Mouse (Mus musculus) erythroid progenitor cell, adult 5-6 weeks (primary cell): ENCODE measurements around the gene Rps15. TPM values are rescaled to one million over a fixed set of nuclear protein-coding genes. Genes with fewer than 3 reads are reported as not detected.
A peak's percentile ranks its signal among the peaks of the same experiment; 100 is the strongest.

ENCODE experiments used
- ATAC-seq: replicated peaks from 2 replicates; pipeline ENCODE4 v1.8.0; 2016; ENCODE audit warnings: moderate number of reproducible peaks, mild to moderate bottlenecking, moderate TSS enrichment, inconsistent platforms; ENCODE audit not compliant: poor library complexity, low FRiP score, severe bottlenecking
- total RNA-seq, 2 experiments: library from RNA; stranded (forward) in 1 of 2; stranded (reverse) in 1 of 2; fragments of 150-400 nt in 1 of 2; fragments of 186-747, 209-891 nt in 1 of 2; gene quantifications; 2 replicates each; pipeline versions ENCODE4 v1.2.3 to v1.2.4; 2015 to 2017; ENCODE audit warnings: low replicate concordance in 2 of 2

The Rps15 gene
- total RNA-seq, 2 experiments from 2014 or later, result 668 to 689 TPM

DNA sequence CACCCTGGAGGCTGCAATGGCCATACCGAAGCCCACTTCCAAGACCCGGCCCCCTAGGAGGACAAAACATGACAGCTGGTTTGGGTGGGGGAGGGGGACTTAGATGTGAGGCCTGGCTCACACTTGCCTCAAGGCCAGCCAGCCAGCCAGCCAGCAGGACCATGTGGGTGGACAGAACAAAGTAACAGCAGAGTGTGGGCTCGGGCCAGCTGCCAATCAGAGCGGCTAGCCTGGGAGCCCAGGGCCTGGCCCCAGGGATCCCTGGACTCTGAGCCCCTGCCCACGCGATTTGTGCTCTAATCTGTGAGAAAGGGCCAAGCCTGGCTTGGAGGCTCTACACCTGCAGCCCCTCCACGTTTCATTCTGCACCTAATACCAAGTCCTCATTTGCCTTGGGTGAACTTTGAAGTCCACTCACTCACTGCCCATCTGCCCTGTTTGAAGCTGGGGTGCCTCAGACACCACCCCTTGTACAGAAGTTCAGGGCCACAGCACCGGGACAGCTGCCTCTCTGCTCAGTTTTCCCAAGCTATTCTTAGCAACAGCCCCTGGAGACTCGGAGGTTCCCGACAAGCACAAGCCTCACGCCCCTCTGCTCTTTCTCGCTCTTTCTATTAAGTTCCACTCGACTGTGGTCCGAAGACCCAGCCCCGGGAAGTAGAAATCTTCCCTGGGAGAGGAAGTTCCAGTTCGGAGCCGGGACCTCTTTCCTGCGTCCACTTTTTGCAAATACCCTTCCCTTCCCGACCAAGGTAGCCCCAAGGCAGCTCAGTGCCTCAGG lies 32.2 kb upstream of the Rps15 start:
- ATAC-seq, result no peak

DNA sequence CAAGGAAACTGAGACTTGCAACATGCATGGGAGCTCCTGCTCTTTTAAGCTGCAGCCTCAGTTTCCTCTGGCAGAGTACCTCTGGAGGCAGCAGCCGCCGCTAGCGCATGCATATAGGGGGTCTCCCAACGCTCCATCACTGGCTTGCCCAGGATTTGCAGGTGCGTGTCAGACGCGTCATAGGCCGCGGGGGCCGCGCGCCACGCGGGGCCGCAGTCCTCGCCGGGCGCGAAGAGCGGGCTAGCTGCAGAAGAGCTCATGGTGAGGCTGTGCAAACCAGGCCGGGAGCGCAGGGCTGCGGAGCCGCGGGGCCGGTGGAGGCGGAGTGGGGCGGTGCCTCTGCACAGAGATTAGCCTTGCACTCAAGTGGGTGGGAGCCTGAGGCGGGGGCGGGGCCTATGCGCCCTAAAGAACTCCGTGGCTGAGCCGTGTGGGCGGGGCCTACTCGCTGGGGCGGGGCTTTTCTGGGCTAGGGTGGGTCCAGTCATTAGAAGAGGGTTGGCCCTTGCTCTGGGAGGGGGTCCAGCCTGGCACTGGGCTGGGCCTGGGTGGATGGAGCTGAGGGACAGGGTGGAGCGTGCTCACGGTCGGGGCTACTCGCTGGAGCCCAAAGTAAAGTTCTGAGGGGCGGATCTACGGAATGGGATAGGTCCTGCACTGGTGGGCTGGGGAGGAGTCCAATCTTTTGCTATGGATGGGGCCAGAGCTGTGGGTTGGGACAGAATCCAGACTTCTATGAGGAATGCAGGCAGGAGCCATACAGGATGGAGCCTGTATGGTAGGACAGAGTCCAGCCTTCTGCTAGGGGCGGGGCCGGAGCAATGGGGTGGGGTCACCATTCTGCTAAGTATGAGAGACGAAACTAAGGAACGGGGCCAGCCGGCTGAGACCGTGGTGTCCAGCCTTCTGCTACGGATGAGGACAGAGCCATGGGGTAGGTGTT lies 31.3 kb upstream of the Rps15 start, which contains the start of the genes Gamt and Dazap1:
TSS of gene Gamt (minus strand) at position 371 of the 943 bp plus-strand sequence.
TSS of gene Dazap1 (plus strand) at position 845 of the 943 bp plus-strand sequence.
- ATAC-seq, result peak; percentile 72

DNA sequence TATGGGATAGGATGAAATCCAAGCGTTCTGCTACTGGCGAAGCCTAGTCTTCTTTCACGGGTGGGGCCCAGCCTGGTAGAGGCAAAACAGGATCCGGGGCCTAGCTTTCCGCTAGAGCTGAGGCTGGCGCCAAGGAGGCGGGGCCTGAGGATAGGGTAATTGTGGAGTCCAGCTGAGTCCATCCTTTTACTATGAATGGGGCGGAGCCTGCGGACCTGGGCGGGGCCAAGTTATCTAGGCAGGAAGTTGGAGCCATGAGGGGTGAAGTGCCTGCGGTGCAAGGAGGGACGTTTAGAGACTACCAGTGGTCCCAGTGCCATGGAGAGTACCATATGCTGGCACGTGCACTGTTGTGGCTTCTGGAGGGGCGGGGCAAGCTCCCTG lies 30.7 kb upstream of the Rps15 start:
- ATAC-seq, result peak; percentile 60

DNA sequence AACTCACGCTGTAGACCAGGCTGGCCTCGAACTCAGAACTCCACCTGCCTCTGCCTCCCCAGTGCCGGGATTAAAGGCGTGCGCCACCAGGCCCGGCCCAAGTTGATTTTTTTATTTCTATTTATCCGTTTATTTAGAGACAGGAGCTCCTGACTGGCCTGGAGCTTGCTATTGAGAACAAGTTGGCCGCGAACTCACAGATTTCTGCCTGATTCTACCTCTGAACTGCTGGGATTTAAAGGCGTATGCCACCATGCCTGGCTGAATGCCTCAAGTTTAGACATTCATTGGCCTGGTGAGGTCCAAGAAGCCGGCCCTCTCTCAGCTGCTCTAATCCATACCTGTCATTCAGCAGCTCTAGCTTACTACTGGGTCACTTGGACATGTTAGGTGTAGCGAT lies 30.1 kb upstream of the Rps15 start:
- ATAC-seq, result no peak

DNA sequence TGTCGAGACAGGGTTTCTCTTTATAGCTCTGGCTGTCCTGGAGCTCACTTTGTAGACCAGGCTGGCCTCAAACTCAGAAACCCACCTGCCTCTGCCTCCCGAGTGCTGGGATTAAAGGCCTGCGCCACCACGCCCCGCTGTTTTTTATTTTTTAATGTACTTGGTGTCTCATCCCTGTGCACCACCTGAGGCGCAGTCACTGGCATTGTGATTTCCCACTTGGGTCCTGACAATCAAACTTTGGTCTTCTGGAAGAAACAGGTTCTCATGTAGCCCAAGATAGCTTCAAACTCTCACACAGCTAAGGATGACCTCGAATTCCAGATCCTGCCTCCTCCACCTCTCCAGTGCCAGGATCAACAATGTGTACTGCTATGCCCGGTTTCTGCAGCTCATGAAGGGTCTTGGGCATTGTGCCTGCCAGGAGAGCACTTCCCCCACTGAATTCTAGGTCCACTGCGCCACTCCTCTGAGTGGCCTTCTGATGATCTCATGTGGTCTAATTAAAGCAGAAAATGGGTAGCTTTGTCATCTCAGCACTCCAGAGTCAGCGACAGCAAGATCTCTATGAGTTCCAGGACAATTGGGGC lies 29.4 kb upstream of the Rps15 start:
- ATAC-seq, result no peak

DNA sequence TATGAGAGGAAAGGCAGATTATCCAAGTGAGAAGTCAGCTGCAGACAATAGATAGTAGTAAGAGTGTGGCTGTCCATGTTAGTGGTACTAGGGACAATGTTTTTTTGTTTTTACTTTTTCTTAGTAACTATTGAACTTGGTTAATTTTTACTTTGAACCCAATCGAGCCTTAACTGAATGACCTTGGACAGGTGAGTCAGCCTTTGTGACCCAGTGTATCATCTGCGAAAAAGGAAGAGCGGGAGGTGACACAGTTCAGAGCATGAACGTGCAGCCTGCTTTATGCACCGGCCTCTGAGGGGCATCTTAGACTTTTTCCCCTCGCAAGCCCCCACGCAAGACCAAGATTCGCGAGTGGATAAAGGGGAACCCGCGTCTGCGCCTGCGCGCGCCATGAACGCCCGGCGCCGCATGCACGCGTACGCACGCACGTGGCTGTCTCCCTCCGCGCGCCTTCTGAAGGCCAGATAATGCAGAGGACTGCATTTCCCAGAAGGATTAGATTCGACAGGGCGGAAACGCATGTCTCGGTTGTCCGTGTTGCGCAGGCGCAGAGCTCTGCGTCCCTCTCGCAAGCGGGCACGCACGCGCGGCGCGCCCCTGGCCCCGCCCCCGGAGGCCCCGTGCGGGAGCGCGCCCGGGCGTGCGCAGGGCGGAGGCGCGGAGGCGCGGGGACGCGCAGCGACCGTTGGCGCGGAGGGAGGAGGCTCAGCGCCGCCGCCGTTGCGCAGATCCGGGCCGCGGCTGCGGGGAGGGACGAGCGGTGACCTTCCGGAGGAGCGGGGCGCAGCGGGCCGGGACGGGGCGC lies 27.7 kb upstream of the Rps15 start:
- ATAC-seq, result peak; percentile 76

DNA sequence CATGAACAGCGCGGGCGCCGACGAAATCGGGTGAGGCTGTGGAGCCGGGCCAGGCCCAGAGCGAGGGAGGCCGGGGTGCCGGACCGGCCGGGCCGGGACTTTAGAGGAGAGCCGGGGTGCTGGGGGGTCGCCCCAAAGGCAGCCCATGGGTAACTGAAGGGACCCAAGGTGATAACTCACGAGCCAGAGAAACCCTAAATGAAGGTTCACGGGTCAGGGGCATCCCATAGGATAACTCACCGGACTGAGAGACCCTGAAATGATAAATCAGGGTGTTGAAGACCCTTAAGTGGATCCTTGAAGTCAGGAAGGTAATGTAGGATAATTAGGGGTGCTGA lies 27.1 kb upstream of the Rps15 start:
- ATAC-seq, result no peak

DNA sequence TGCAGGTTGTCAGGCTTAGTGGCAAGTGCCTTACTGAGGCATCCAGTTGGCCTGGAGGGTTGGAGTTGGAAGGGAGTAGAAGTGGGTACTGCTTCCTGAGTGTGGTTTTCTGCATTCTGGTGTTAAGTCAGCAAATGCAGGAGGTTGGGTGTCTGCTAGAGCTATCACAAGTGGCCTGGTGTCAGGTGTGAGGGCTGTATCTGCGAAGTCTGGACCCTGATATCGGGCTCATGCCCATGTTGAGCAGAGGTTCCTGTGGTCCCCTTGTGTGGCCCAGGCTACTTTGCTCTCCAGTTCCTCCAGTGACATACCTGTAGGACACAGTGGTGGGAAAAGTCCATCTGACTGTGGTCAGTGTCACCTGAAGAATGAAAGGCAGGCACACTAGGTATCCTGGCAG lies 22.2 kb upstream of the Rps15 start:
- ATAC-seq, result no peak

DNA sequence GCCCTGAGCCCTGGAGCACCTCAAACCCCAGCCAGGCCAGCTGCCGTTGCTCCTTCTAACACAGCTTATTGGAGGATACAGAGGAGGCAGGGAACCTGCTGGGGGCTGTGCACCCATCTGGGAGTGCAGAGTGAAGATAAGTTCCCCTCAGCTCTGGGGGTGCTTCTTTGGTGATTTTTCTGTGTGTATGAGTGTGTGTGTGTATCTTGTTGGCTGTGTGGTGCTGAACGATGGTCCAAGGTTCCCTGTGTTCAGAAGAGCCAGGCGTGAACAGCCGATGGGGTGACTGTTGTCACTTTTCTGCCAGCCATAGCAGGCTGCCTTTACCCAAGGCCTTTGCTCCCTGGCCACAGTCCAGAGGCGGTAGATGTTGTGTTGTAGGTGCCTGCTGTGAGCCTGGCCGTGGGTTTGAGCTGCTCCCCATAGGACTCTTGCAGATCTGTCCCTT lies 21.5 kb upstream of the Rps15 start:
- ATAC-seq, result peak; percentile 44

DNA sequence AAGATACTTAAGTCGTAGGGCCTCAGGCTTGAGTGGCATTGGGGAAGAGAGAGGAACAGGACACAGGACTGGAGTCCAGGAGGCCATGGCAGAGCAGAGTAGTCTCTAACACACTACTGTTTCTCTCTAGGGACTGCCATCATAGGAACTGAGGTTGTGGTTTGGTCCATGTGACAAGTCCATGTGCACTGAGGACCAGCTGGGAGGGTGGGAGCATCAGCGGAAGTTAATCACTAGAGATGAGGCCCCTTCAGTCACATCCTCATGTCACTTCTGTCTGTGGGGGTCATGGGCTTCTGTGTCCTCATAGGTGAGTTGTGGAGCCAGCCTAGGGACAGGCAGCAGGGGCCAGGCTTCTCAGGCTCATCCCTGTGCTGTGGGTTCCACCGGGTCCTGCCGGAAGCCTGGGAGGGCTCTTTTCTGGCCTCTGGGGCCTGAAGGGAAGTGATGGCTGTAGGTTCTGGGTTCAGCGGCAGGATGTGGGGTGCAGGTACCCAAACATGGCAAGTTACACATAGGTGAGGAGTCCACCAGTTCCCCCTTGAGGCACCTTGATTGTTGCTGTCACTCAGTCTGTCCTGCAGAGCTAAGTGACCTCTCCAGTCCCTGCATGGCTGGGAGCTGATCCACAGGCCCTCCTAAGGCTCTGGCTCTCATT lies 20.9 kb upstream of the Rps15 start:
- no peak for ATAC-seq

DNA sequence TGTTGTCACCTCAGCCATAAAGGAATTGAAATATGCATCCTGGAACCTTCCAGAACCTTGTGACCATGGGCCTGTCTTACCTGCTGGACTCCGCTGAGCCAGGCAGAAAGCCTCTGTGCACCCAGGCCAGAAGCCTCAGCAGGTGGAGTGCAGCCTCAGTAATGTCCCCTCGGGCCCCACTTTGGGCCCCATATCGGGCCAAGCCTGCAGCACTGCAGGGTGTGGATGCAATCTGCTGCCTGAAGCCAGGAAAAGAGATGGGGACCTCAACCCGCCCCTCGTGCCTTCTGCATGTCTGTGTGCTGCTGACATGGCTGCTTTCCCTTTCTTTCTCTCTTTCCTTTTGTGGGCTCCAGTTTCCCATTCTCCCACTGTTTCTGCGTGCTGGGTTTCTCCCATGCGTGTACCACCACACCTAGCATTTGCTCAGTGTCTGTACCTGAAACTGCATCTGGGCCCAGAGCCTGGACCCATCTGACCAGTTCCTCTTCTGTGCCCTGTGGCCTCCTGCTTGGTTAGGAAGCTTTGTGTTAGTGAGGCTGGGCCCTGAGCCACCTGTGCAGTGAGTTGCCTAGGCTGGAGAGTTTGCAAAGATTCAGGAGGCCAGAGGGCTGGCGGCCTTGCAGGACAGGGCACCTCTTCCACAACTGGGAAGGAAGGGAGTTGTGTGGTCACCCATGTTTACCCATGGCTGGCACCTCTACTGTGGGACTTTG lies 20.2 kb upstream of the Rps15 start:
- ATAC-seq, result no peak

DNA sequence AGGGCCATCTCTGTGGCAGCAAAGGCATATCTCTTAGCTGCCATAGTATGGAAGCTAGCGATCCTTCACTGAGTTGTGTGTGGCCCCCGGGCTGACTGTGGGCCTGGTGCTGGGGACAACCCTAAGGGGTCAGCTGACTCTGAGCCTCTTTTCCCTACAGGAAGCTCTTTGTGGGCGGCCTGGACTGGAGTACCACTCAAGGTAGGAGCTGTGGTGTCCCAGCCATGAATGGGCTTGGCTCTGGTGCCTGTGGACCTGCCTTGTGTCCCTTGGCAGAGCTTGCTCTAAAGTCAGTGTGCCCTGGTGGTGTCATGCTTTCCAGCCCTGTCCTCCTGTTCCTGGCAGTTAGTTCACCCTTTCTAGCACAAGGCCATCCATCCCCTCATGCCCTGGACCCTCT lies 18.4 kb upstream of the Rps15 start:
- ATAC-seq, result no peak

DNA sequence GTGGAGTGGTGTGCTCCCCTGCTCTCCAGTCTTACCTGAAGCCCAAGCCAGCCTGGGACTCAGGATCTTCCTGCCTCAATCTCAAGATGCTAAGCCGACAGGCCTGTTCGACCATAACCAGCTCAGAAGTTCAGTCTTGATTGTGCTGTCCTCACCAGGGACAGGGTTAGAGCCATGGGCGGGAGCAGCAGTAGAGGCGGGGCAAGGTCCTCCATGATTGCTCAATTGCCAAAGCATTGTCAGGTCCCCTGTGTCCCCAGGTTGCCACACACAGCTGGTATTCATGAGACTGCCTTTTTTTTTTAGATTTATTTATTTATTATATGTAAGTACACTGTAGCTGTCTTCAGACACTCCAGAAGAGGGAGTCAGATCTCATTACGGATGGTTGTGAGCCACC lies 16.0 kb upstream of the Rps15 start:
- no peak for ATAC-seq

DNA sequence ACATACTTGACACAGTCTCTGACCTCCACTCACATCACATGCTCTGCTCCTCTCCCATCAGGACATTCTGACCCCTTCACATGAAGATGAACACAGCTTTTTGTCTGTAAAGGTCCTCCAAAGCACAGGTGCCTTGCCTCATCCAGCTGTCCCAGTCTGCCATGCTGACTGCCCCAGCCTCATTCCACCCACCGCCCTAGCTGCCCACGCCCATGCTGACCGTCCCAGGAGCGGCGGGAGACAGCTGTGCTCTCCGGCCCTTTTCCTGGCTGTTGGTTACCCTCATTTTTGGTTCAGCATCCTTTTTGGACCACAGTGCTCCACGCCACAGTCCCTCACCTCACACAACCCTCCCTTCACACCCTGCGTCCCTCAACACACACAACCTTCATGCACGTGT lies 13.9 kb upstream of the Rps15 start:
- no peak for ATAC-seq

DNA sequence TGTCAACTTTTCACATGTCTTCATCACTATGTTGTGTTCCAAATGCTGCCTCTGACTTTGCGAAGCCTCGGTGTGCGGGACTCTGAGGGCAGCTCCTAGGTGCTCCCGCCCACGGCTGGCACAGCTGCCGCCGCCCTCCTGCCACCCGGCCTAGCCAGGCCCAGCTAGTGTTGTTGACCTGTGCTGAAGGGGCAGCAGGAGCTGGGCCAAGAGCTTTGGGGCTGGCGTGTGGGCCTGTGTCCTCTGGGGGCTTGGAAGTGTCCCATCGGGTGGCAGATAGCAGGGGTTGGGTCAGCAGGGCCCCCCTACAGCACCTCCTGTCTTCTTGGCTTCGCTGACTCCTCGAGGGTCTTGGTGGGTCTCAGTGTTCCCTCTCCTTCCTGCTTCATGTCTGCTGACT lies 13.0 kb upstream of the Rps15 start:
- no peak for ATAC-seq

DNA sequence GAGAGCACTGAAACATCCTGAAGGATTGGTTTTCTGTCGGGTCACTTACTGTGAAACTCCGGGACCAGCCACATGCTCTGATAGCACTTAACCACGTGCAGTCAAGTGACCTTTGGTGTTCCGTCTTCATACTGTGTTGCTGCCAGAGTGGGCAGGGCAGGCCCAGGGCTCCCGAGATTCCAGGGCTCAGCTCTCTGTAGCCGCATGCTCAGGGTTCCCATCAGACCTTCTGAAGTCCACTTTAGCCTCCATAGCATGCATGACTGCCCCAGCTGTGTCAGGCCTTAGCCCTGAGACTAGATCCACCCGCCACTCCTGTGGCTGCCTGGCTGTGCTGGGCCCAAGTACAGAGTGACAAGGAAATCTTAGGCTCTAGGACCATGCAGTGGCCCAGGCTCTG lies 10.9 kb upstream of the Rps15 start:
- ATAC-seq, result no peak

DNA sequence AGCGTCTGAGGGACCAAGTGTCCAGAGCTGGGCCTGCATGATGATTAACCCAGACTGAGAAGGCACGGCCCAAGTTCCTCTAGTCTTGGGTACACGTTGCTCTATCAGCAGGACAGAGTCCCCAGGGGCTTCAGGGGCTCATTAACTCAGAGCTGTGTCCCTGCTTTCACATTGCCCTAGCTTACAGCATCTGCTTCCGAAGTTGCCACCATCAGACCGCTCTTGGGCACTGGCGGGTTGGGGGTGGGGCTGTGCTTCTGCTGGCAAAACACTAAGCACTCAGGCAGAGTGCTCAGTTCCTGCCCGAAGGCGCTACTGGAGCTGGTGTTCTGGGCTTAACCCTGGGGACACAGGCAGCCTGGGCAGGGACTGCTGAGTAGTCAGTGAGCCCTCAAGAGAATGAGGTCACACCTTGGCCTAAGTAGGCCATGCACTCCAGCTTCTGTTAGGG lies 10.3 kb upstream of the Rps15 start:
- ATAC-seq, result no peak
